Mouse (Mus musculus): Measurements from ENCODE around the gene Rasl2-9.

GRCm38 (mm10) chr7:5109301-5109700, 16.4 kb downstream of the Rasl2-9 start:
- TF ChIP-seq CTCF (IDR thresholded peaks at IDR 0.05; ENCODE audit: low read depth, low read length): no peak
- no peak for TF ChIP-seq POLR2A (IDR thresholded peaks at IDR 0.05; ENCODE audit: borderline replicate concordance, low read depth, low read length)

Measured in bone marrow macrophage, adult 2 months (primary cell).